Mouse (Mus musculus) liver, adult (tissue): ENCODE measurements around the gene Ipcef1.

Experiments
- GATA4 ChIP-seq: IDR thresholded peaks from 2 replicates; pipeline ENCODE4 v1.6.1; 2014; ENCODE audit warnings: mild to moderate bottlenecking, low read length; ENCODE audit not compliant: insufficient replicate concordance

The Ipcef1 gene

DNA sequence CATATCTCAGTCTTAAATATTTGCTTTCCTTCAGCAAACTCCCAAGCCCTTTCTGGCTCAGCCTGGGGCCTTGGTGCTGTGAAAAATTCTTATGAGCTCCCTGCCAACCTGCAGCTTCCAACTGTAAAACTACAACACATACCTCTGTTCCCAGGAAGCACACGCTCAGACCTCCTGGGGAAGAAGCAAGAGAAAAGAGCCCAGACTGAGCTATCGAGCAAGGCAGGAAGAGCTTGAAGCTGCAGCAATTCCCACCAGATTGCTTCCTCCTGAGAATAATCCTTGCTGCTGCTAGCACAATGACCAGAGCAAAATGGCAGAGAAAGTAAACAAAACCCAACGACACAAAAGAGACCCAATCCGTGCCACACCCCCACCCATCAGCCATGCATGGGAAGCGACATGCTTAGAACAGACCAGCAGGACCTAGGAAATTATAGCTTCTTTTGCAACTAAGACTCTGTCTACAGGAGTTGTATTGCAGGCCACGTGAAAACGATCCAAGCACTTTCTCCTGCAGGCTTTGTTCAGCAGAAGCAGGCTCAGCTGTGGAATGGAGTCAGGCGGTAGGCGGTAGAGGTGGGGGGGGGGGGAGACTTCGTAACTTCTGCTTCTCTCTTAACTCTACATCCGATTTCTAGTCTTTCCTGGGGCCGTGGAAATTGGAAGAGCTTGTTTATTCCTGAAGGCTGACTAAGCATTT lies at the start of gene Ipcef1:
Ipcef1 (minus strand) TSS at position 164 of the 703 bp plus-strand sequence.
- no peak for TF ChIP-seq GATA4

DNA sequence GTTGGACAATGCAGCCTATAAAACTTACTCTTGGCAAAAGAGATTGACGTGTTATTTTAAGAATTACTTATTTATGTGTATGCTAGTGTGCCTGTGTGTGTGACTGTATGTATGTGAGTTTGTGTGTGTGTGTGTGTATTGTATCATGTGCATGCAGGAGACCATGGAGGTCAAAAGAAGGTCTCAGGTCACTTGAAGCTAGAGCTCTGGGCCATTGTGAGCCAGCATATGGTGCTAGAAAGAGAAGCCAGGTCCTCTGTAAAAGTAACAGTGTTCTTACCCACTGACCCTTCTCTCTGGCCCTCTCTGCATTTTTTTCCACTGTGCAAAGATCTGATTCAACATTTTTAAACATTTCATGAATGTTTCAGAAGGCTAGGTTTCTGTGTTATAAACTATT lies 25.7 kb upstream of the Ipcef1 start:
- no peak for TF ChIP-seq GATA4

GRCm38 (mm10) chr10:7077389-7077808 lies 25.1 kb upstream of the Ipcef1 start:
- no peak for TF ChIP-seq GATA4

DNA sequence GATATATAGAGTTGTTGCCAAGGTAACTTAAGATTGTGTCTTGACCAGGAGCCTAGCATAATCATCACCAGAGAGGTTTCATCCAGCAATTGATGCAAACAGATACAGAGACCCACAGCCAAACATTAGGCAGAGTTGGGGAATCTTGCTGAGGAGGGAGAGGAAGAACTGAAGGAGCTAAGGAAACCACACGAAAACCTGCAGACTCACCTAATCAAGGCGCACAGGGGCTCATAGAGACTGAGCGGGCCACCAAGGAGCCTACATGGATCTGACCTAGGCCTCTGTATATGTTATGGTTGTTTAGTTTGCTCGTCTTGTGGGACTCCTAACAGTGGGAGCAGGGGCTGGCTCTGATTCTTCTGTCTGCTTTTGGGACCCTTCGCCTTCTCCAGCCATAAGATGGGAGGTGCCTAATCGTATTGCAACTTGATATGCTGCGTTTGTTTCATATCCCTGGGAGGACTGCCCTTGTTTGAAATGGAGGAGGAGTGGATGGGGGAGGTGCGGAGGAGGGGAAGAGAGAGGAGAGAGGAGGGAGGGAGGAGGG lies 24.5 kb upstream of the Ipcef1 start:
- TF ChIP-seq GATA4: no peak

- no peak for TF ChIP-seq GATA4
These were observed 23.9 kb upstream of the Ipcef1 start for GRCm38 (mm10) chr10:7076201-7076600.

DNA sequence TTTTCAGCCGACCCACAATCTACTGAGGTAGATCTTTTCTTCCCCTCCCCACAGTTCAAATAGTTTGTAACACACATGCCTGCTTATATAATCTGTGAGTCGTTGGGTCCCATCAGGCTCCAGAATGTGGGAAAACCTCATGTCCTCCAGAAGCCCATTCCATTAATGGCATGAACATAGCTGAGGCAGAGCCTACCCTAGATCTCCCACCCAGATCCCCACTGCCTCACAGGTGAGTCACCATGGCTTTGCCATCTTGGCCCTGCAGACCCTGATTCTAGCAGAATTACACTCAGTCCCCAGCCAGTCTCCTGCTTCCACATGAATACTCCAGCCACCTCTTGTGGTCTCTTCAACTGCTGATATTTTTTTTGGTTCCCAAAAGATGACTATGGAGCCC lies 23.4 kb upstream of the Ipcef1 start:
- TF ChIP-seq GATA4: no peak

DNA sequence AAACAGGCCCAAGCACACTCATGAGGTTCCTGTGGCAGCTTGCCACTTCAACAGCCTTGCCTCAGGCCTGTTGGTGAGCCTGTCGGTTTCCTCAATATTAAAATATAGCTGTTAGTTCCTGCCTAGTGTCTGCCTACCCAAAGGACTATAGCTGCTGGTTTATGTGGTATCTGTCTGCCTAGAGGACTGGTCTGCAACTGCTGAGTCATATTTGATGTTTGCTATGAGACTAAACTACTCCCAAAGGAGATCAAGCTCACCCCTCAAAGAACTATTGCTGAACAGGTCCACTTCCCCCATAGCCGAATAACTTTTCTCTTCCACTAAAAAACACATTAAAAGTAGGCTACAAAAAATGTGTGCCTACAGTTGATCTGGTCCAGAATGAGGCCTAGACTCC lies 22.0 kb upstream of the Ipcef1 start:
- no peak for TF ChIP-seq GATA4

GRCm38 (mm10) chr10:7070924-7071323 lies 18.6 kb upstream of the Ipcef1 start:
- no peak for TF ChIP-seq GATA4

- TF ChIP-seq GATA4: no peak
These were observed 18.0 kb upstream of the Ipcef1 start for GRCm38 (mm10) chr10:7070100-7070835.

- TF ChIP-seq GATA4: no peak
These were observed 16.8 kb upstream of the Ipcef1 start for GRCm38 (mm10) chr10:7069090-7069489.

- TF ChIP-seq GATA4: no peak
These were observed 16.3 kb upstream of the Ipcef1 start for GRCm38 (mm10) chr10:7068608-7069007.

- no peak for TF ChIP-seq GATA4
These were observed 11.6 kb upstream of the Ipcef1 start for GRCm38 (mm10) chr10:7063752-7064457.

DNA sequence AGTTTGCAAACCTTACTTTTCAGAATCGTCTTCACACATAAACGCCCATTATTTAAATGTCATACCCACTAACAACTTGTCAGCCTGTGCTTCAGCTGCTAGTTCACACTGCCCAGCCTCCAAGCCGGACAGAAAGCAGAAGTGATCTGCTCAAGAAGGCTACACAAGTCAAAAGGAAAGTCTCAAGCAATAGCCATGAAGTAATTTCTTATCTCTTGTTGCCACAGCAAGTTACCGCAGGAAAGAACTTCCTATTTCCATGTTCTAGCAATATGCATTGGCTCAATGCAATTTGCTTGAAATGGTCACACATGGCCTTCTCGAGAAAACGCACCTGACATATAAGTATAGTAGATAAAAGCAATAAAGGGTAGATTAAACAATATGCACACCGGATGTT lies 10.7 kb upstream of the Ipcef1 start:
- no peak for TF ChIP-seq GATA4

GRCm38 (mm10) chr10:7060326-7060725 lies 8.0 kb upstream of the Ipcef1 start:
- no peak for TF ChIP-seq GATA4

DNA sequence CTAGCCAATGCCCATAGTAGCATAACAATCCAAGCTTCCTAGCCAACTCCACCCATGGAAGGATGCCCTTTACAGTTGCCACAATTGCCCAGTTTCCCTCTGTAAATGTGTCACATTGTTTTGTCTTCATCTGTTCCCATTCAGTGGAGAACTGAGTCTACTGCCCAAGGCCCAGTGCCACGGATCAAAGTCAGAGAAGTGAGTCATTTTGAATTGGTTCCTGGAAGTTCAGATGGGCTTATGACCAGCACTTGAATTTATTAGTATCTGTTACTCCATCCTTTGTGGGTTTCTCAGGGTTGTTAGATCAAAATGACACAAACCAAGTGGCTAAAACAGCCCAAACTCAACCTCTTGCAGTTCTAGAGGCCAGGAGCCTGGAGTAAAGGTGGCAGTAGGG lies 5.3 kb upstream of the Ipcef1 start:
- TF ChIP-seq GATA4: no peak
